Mouse (Mus musculus) stomach, postnatal 0 days (tissue): ENCODE results near the gene Teddm1a. TPM values are rescaled to one million over a fixed set of nuclear protein-coding genes. Genes with fewer than 3 reads are reported as not detected.
"Not testable (repeated sequence)": the region's sequence is repeated elsewhere in the genome, so short reads cannot be mapped to it uniquely, and the experiment has no call there.

ENCODE experiments used
- ATAC-seq: fragments of 200-750 bp; cut with Nextera tagmentation; 2 replicates; pipeline ENCODE4 v1.8.0; 2017; ENCODE audit not compliant: low FRiP score, low TSS enrichment
- DNase-seq: peaks from one replicate; pipeline ENCODE4 v3.0.0-alpha.2; 2016; ENCODE audit warnings: low spot score
- H3K27ac ChIP-seq: fragments of 300-500 bp; sonication (generic); replicated peaks from 2 replicates; pipeline ENCODE4 v1.5.1; 2014; ENCODE audit warnings: mild to moderate bottlenecking, control low read depth
- H3K27me3 ChIP-seq: fragments of 300-500 bp; sonication (generic); 2 replicates; pipeline ENCODE4 v1.6.1; 2014; ENCODE audit warnings: low read length; ENCODE audit not compliant: control insufficient read depth, insufficient read depth
- H3K36me3 ChIP-seq: fragments of 300-500 bp; sonication (generic); 2 replicates; pipeline ENCODE4 v1.6.1; 2014; ENCODE audit warnings: low read length, mixed read lengths; ENCODE audit not compliant: control insufficient read depth, insufficient read depth
- H3K4me1 ChIP-seq: fragments of 300-500 bp; sonication (generic); replicated peaks from 2 replicates; pipeline ENCODE4 v1.6.1; 2014; ENCODE audit warnings: antibody characterized with exemption; ENCODE audit not compliant: control insufficient read depth, insufficient read depth
- H3K4me2 ChIP-seq: fragments of 300-500 bp; sonication (generic); replicated peaks from 2 replicates; pipeline ENCODE4 v1.6.1; 2014; ENCODE audit warnings: low read depth, mild to moderate bottlenecking, control low read depth, moderate library complexity
- H3K4me3 ChIP-seq: fragments of 300-500 bp; sonication (generic); 2 replicates; pipeline ENCODE4 v1.5.1; 2014; ENCODE audit warnings: low read depth, low read length, control low read depth
- H3K9ac ChIP-seq: fragments of 300-500 bp; sonication (generic); 2 replicates; pipeline ENCODE4 v1.6.1; 2014; ENCODE audit warnings: mild to moderate bottlenecking, low read length, control low read depth, mixed read lengths
- H3K9me3 ChIP-seq: fragments of 300-500 bp; sonication (generic); 2 replicates; pipeline ENCODE4 v1.6.1; 2016; ENCODE audit warnings: low read length; ENCODE audit not compliant: control insufficient read depth
- CTCF ChIP-seq: IDR thresholded peaks from 2 replicates; pipeline ENCODE4 v1.5.1; 2016; ENCODE audit warnings: antibody characterized with exemption, low read depth, mild to moderate bottlenecking, moderate library complexity
- EP300 ChIP-seq: optimal IDR thresholded peaks from 2 replicates; pipeline ENCODE3; 2016; ENCODE audit warnings: antibody characterized with exemption
- WGBS: fragments of 180-500 bp; shearing (Covaris S2); extraction: QIAGEN DNeasy Blood & Tissue Kit; methylation state at CpG from one replicate; pipeline ENCODE4 v1.1.7; 2014; 5-methylcytosine and 5-hydroxymethylcytosine counted together
- polyA plus RNA-seq: library from polyadenylated mRNA; unstranded; fragments of >200 nt; fragmentation: Nextera tagmentation; extraction: Ambion mirVana; gene quantifications from 2 replicates; pipeline ENCODE4 v1.2.1, GENCODE M21; 2015

The Teddm1a gene
- polyA plus RNA-seq, 1 experiment from 2014 or later = not detected

GRCm38 (mm10) chr1:153855946-153856345 lies 35.6 kb upstream of the Teddm1a start:
- TF ChIP-seq EP300 (no peak), CTCF (no peak)
- DNase-seq (no peak), ATAC-seq (no peak)
- Histone ChIP-seq H3K27me3 (no peaks in the 10 kb centered on the region), H3K27ac (no peak overlapping the region), H3K9ac (no peak overlapping the region), H3K4me3 (no peak overlapping the region), H3K4me2 (no peak overlapping the region), H3K4me1 (no peaks in the 10 kb centered on the region), H3K36me3 (no peaks in the 10 kb centered on the region), H3K9me3 (no peaks in the 10 kb centered on the region)
- WGBS = 72% methylated on average over 8 of the region's 8 CpGs

- 81% methylated on average over 6 of the region's 6 CpGs for WGBS
- Histone ChIP-seq H3K36me3 (no peaks in the 10 kb centered on the region), H3K27ac (no peak within 1 kb of the TSS), H3K4me2 (no peak within 1 kb of the TSS), H3K4me3 (no peak within 1 kb of the TSS), H3K4me1 (no peaks in the 10 kb centered on the region), H3K9me3 (no peaks in the 10 kb centered on the region), H3K27me3 (no peaks in the 10 kb centered on the region), H3K9ac (no peak within 1 kb of the TSS)
- no peak for DNase-seq
- TF ChIP-seq CTCF = no peak
- TF ChIP-seq EP300 = no peak
- ATAC-seq = no peak
Observed at GRCm38 (mm10) chr1:153874045-153874444, 17.5 kb upstream of the Teddm1a start, which contains the start of gene Teddm1b. Gene Teddm1b (plus strand): TSS chr1:153874345.

- not testable (repeated sequence) for DNase-seq, H3K9me3 ChIP-seq, ATAC-seq, H3K9ac ChIP-seq, H3K36me3 ChIP-seq, H3K4me1 ChIP-seq, H3K4me2 ChIP-seq, H3K27ac ChIP-seq, H3K27me3 ChIP-seq, H3K4me3 ChIP-seq
- 96% methylated on average over 17 of the region's 17 CpGs for WGBS
Observed at GRCm38 (mm10) chr1:153880391-153880790, 11.2 kb upstream of the Teddm1a start.

- no peak overlapping the region for H3K4me3 ChIP-seq
- H3K9ac ChIP-seq = no peak overlapping the region
- H3K4me2 ChIP-seq = no peak overlapping the region
- H3K27me3 ChIP-seq = no peaks in the 10 kb centered on the region
- no peaks in the 10 kb centered on the region for H3K4me1 ChIP-seq
- no peak for TF ChIP-seq CTCF
- no peak for TF ChIP-seq EP300
- ATAC-seq (peak; percentile 40; the same call in 1 of the 2 replicates), DNase-seq (no peak)
- WGBS = 40% methylated on average over 17 of the region's 17 CpGs
- H3K27ac ChIP-seq = no peak overlapping the region
- H3K9me3 ChIP-seq = no peaks in the 10 kb centered on the region
- H3K36me3 ChIP-seq = no peaks in the 10 kb centered on the region
Observed at GRCm38 (mm10) chr1:153886024-153886633, 5.4 kb upstream of the Teddm1a start.

DNA sequence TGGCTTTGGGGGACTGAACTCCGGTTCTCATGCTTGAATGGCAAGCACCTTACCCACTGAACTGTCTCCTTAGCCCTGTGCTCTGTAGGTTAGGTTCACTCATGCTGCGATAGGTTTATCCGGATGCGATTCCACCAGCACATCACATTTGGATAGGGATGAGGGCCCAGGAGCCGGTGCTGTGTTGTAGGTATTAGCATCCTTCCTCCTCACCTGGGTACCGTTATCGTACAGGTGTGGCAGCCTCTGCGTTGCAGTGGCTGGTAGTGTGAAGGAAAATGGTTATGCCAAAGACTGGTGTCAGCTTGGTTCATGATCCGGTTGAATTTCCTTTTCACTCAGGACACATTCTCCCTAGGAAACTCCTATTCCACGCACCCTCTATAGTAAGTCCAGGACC lies 1.4 kb upstream of the Teddm1a start:
- ATAC-seq (no peak), DNase-seq (no peak)
- H3K4me3 ChIP-seq = no peak overlapping the region
- H3K4me1 ChIP-seq = no peaks in the 10 kb centered on the region
- no peak for TF ChIP-seq CTCF
- TF ChIP-seq EP300 = no peak
- H3K27ac ChIP-seq = no peak overlapping the region
- no peaks in the 10 kb centered on the region for H3K36me3 ChIP-seq
- no peak overlapping the region for H3K9ac ChIP-seq
- H3K27me3 ChIP-seq = no peaks in the 10 kb centered on the region
- H3K4me2 ChIP-seq = no peak overlapping the region
- WGBS = 96% methylated on average over 10 of the region's 10 CpGs
- no peaks in the 10 kb centered on the region for H3K9me3 ChIP-seq

- H3K36me3 ChIP-seq = no peaks in the 10 kb centered on the region
Observed at GRCm38 (mm10) chr1:153893746-153894145, 2.2 kb downstream of the Teddm1a start.

More at GRCm38 (mm10) chr1:153893746-153894145, 2.2 kb downstream of the Teddm1a start:
- WGBS = 48% methylated on average over 2 of the region's 2 CpGs
- no peak overlapping the region for H3K27ac ChIP-seq
- no peaks in the 10 kb centered on the region for H3K9me3 ChIP-seq
- TF ChIP-seq CTCF = no peak
- no peak for TF ChIP-seq EP300
- no peak overlapping the region for H3K4me3 ChIP-seq
- H3K9ac ChIP-seq = no peak overlapping the region
- no peak for DNase-seq
- H3K27me3 ChIP-seq = no peaks in the 10 kb centered on the region
- no peak overlapping the region for H3K4me2 ChIP-seq
- no peaks in the 10 kb centered on the region for H3K4me1 ChIP-seq
- no peak for ATAC-seq
